In genomic region chr2:132577431-132577981, GRCm38 (mm10) we compare ENCODE assay signal across 7 mouse cellular contexts. TPM values are rescaled to one million over a fixed set of nuclear protein-coding genes. Genes with fewer than 3 reads are reported as not detected.
DNase-seq lines count a peak whose midpoint lies in the region; ATAC-seq and TF ChIP-seq lines count a peak whose summit lies in the region.

No protein-coding gene starts in this region.

- peak overlapping the region; percentile 76 for H3K4me3 ChIP-seq in bone marrow, adult 2 months (replicated peaks; ENCODE audit: control insufficient read depth, low read depth, low read length)
- peak overlapping the region; percentile 89 for H3K4me3 ChIP-seq in embryonic fibroblast, embryonic 13.5 days (ENCODE audit: insufficient read depth, low read length)
- H3K4me3 ChIP-seq in heart, postnatal 0 days (ENCODE audit: low read depth, low read length), result peak overlapping the region; percentile 67
- H3K4me3 ChIP-seq in layer of hippocampus, adult 2 months, result peak overlapping the region; percentile 88

- H3K4me1 ChIP-seq in bone marrow, adult 2 months (ENCODE audit: control insufficient read depth, insufficient read depth, low read length), result no peaks in the 10 kb centered on the region; the same call in 1 of the 2 replicates
- H3K4me1 ChIP-seq in embryonic fibroblast, embryonic 13.5 days (ENCODE audit: control insufficient read depth, insufficient read depth, low read length), result no peaks in the 10 kb centered on the region
- H3K4me1 ChIP-seq in heart, postnatal 0 days (ENCODE audit: control insufficient read depth, insufficient read depth), result peaks cover 31% of the 10 kb centered on the region

- H3K27me3 ChIP-seq in heart, postnatal 0 days (ENCODE audit: control insufficient read depth, insufficient read depth, low read length), result no peaks in the 10 kb centered on the region

- no peaks in the 10 kb centered on the region for H3K36me3 ChIP-seq in heart, postnatal 0 days (replicated peaks; ENCODE audit: control insufficient read depth, insufficient read depth, low read length)

- H3K9ac ChIP-seq in heart, postnatal 0 days (replicated peaks; ENCODE audit: low read depth, low read length), result peak overlapping the region; percentile 93

- peak overlapping the region; percentile 77 for H3K4me2 ChIP-seq in heart, postnatal 0 days (ENCODE audit: low read depth, low read length)

- peak; percentile 77 for DNase-seq in Muller cell, postnatal 12 days (ENCODE audit: inconsistent ontology term)
- peak; percentile 41 for DNase-seq in heart, postnatal 0 days (ENCODE audit: low spot score)
- peak in 1 of 2 experiments; percentile 48 for DNase-seq in layer of hippocampus, adult 2 months (ENCODE audit: low spot score in 2 of 2)
- peak; percentile 72 to 74 for DNase-seq in lung, postnatal 4 days
- DNase-seq in right cerebral cortex, postnatal 14 days, result peak; percentile 55

- TF ChIP-seq POLR2A in bone marrow, adult 2 months (IDR thresholded peaks at IDR 0.05; ENCODE audit: borderline replicate concordance, control insufficient read depth, low read depth, low read length), result peak; percentile 68; the same call in 1 of the 2 replicates
- TF ChIP-seq POLR2A in embryonic fibroblast, embryonic 13.5 days (IDR thresholded peaks at IDR 0.05; ENCODE audit: low read depth, low read length), result no peak

- no peak for TF ChIP-seq CTCF in bone marrow, adult 2 months (IDR thresholded peaks at IDR 0.05; ENCODE audit: control insufficient read depth, insufficient read depth, low read length)
- TF ChIP-seq CTCF in embryonic fibroblast, embryonic 13.5 days (IDR thresholded peaks at IDR 0.05; ENCODE audit: borderline replicate concordance, insufficient read depth, low read length), result no peak
- TF ChIP-seq CTCF in heart, postnatal 0 days (IDR thresholded peaks at IDR 0.05; ENCODE audit: low read depth), result no peak
- TF ChIP-seq CTCF in layer of hippocampus, adult 2 months (conservative IDR thresholded peaks at IDR 0.05), result no peak

- H3K27ac ChIP-seq in bone marrow, adult 2 months (ENCODE audit: control insufficient read depth, insufficient read depth, low read depth, low read length, poor library complexity), result peak overlapping the region; percentile 98
- peak overlapping the region; percentile 91 for H3K27ac ChIP-seq in embryonic fibroblast, embryonic 13.5 days (ENCODE audit: insufficient read depth, low read length)
- peak overlapping the region; percentile 97 for H3K27ac ChIP-seq in heart, postnatal 0 days (ENCODE audit: low read depth)
- H3K27ac ChIP-seq in layer of hippocampus, adult 2 months, result peak overlapping the region; percentile 98

- no peaks in the 10 kb centered on the region for H3K9me3 ChIP-seq in heart, postnatal 0 days (replicated peaks; ENCODE audit: control insufficient read depth, low read length)

- peak; percentile 57 for ATAC-seq in heart, postnatal 0 days (ENCODE audit: insufficient read depth, low read depth)

- no peak for TF ChIP-seq EP300 in heart, postnatal 0 days (IDR thresholded peaks at IDR 0.05; ENCODE audit: low read depth)

- under 1% methylated on average over 41 of the region's 41 CpGs for WGBS in bone marrow, adult 2 months
- WGBS in heart, postnatal 0 days, result under 1% methylated on average over 39 of the region's 41 CpGs

RNA-seq across cellular contexts. Expression of gene Gpcpd1, which starts 10.0 kb away (rescaled TPM):
- 68.5 and 72.1 TPM in 2 replicates for polyA plus RNA-seq in bone marrow, adult 2 months (2011; ENCODE audit: insufficient read depth, insufficient read length, low replicate concordance, missing spikeins)
- 17.9 and 36.2 TPM in 2 replicates for polyA plus RNA-seq in embryonic fibroblast, embryonic 13.5 days (2011; ENCODE audit: insufficient read length, low read depth, missing spikeins)
- total RNA-seq in heart, postnatal 0 days (2014; rRNA removed; ENCODE audit: low replicate concordance), result 26.4 and 37.5 TPM in 2 replicates
- polyA plus RNA-seq in heart, postnatal 0 days (2015; fragmentation: Nextera tagmentation; extraction: Ambion mirVana), result 60.5 and 67.9 TPM in 2 replicates
- 10 to 100 TPM; 72.3 to 75.6 TPM for total RNA-seq in layer of hippocampus, adult 2 months (2021)
